Mouse (Mus musculus) adrenal gland, postnatal 10 days (tissue): ENCODE results near the gene 1700018B08Rik. TPM values are rescaled to one million over a fixed set of nuclear protein-coding genes. Genes with fewer than 3 reads are reported as not detected.

Experiments used
- DNase-seq: peaks from one replicate; pipeline ENCODE4 v3.0.0; 2021; ENCODE audit warnings: mixed read lengths
- total RNA-seq, 2 experiments: library from RNA; stranded (reverse); gene quantifications; 2 replicates each; pipeline ENCODE4 v1.2.3; 2021

Gene 1700018B08Rik
- total RNA-seq, 2 experiments from 2014 or later = not detected

DNA sequence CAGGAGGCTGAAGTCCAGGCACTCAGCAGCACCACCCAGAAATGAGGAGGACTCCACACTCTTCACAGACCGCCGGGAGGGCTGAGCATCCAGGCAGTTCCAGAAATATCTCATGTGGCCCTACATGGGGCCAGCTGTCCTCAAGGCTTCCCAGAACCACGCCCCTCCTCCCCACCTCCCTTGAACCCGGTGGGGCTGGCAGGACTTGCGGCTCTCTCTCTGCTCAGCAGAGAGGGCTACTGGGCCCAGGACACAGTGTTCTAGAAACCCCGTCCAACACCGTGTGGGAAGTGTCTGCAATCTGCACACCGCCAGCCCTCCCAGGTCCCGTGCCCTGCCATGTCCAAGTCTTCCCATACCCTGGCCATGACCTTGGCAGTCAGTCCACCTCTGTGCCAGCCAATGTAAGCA lies 18.8 kb upstream of the 1700018B08Rik start:
- peak; percentile 61 for DNase-seq

DNA sequence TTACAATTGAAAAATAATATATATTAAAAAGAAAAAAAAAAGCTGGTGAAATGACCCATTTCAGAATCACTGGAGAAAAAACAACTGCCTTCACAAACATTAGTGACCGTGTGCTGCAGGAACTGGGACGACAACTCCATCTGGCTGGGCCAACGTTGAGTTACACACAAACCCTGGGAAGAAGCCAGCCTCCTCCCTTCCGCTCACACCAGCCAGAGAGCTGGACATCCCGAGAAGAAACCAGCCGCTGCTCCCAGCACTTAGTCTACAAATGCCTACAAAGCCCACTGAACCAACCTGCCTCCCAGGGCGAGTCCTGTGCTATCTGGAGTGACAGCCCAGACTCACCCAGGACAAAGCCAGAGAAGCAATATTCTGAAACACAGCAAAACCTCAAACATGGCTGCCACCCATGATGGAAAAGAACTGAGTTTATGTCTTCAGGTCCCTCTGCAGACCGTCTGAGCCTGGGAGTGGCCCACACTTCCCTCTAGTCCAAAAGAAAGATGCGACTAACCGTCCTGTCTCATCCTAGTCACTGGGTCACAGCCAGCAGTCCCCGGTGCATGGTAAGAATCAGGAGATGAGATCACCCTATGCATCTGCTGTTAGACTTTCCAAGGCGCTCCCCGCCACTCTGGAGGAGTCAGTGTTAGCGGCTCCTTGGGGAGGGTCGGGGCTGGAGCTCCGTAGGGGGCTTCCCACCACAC lies 17.7 kb upstream of the 1700018B08Rik start:
- DNase-seq = peak; percentile 51

DNA sequence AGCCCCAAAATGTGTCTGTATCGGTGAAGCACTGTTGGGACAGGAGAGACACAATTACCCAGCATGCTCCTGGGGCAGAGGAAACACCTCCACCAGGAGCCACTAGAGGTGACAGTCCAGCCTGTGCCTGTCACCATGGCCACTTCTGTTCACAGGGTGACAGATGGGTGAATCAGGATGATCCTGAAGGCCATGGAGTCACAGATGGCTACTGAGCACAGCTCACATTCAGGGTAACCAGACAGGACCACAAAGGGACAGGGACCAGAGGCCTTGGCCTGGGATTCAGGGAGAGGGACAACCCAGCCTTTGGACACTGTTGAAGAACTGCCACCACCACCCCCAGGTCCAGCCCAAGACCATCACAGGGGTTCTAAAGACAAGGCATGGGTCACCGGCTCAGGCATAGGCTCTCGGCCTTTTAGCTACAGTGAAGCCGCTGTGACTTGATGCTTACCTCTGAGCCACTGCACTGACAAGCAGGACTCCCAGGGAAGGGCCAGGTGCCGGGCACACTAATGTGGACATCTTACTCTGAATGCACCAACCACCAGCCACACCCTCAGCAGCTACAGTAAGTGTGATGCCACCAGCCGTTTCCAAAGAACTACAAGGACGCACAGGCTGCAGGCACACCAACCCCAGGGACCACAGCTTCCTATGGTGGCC lies 16.4 kb upstream of the 1700018B08Rik start:
- DNase-seq = no peak

GRCm38 (mm10) chr8:121559801-121560200 lies 15.7 kb upstream of the 1700018B08Rik start:
- DNase-seq = no peak

DNA sequence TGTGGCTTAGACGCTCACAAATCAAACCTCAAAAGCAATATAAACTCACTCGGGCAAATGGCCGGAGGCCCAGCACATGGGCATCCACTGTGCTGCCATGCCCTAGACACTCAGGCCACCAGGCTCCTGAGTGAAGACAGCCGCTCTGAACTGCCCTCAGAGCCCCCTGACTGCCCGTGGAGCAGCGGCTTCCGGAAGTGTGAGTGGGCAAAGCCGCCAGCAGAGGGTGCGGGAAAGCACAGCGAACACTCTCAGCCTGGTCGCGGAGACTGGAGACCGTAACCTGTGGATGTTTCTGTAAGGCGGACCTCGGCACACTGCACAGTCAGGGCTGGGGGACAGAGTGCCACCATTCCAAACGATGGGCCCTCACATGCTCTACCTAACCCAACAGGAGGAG lies 14.4 kb upstream of the 1700018B08Rik start:
- no peak for DNase-seq

DNA sequence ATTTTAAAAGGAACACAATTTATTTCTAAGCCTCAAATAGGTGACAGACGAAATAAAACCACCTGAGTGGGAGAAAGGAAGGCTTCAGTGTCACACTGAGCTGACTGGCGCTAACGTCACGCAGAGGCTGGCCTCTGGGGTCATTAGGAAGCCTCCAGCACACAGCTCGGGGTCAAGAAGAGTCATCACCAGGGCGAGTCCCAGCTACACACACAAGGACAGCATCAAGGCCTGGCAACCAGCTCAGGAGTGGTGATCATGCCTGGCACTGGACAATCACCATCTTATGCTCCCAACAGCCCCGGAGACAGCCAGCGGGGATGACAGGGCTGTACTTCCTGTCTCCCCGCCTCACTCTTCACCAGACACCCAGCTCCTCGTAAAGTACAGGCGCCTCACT lies 13.6 kb upstream of the 1700018B08Rik start:
- DNase-seq = no peak

- DNase-seq = no peak
Observed at GRCm38 (mm10) chr8:121553831-121554475, 9.8 kb upstream of the 1700018B08Rik start.

- DNase-seq = no peak
Observed at GRCm38 (mm10) chr8:121552506-121552905, 8.4 kb upstream of the 1700018B08Rik start.

- DNase-seq = no peak
Observed at GRCm38 (mm10) chr8:121551065-121551985, 7.2 kb upstream of the 1700018B08Rik start.

DNA sequence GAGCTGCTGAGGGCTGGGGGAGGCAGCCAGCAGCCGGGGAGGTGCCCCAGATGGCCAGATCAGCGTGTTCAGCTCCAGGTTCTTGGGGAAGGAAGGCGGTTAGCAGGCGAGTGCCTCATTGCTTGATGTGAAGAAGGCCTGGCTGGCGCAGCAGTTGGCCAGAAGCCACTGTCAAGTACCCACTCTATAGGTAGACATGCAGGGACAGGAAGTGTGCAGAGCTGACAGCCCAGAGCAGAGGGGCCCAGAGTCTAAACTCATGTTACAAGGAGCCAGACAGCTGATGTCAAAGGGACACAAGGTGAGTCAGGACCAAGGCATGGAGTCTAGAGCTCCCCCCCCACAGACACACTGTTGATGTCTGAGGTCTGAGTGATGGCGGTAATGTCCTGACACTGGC lies 5.9 kb upstream of the 1700018B08Rik start:
- DNase-seq = no peak

GRCm38 (mm10) chr8:121547132-121547531 lies 3.0 kb upstream of the 1700018B08Rik start:
- peak; percentile 80 for DNase-seq

GRCm38 (mm10) chr8:121544936-121545335 lies 816 bp upstream of the 1700018B08Rik start:
- DNase-seq = no peak

DNA sequence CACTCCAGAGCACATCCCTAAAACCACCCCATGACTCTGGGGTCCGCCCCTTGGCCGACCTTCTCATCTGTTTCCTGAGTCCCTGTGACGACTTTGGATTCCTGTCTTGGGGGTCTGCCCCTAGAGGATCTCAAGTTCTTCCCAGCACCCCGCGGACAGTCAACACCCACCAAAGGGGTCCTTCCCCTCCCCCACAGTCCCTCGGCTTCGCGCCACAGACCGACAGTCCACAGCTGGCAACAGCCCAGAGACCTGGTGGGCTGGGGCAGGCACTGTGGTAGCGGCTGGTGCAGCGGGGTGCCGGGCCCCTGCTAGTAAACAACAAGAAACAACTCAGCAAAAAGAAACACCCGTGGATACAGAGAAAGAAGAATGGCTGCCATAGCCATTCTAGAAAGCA lies 1.2 kb downstream of the 1700018B08Rik start:
- DNase-seq = no peak

DNA sequence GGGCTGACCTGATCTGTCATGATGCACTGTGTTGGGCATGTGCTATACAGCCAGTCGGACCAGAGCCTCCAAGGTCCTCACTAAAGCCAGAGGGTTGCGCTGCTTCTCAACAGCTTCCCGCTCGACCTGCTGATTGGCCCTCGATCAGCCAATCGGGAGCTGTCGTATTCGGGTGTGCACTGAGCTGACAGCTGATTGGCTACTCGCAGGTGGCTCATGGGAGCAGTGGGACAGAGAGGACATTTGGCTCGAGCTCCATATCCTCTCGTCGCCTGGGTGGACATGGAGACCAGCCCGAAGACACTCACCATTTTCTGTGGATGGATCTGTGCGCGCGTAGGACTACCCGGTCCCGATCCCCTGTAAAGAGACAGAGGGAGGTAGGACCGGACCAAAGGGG lies 2.3 kb downstream of the 1700018B08Rik start:
- DNase-seq = no peak

DNA sequence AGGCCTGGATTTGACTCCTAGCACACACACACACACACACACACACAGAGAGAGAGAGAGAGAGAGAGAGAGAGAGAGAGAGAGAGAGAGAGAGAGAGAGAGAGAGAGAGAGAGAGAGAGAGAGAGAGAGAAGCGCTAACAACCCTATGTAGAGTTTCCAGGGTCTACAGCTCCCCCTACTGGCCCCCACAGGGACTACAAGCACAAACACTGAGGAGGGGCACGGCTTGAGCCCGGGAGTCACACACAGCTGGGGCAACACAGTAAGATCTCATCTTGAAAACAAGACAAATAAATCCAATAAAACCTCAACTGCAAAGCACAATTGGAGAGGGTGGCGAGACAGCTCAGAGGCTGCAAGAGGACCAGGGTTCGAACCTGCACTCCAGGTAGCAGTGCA lies 11.7 kb downstream of the 1700018B08Rik start:
- peak; percentile 57 for DNase-seq

- DNase-seq = no peak
Observed at GRCm38 (mm10) chr8:121530639-121531038, 13.5 kb downstream of the 1700018B08Rik start.

GRCm38 (mm10) chr8:121528790-121529189 lies 15.3 kb downstream of the 1700018B08Rik start:
- no peak for DNase-seq

- DNase-seq = no peak
Observed at GRCm38 (mm10) chr8:121527751-121528150, 16.4 kb downstream of the 1700018B08Rik start.

DNA sequence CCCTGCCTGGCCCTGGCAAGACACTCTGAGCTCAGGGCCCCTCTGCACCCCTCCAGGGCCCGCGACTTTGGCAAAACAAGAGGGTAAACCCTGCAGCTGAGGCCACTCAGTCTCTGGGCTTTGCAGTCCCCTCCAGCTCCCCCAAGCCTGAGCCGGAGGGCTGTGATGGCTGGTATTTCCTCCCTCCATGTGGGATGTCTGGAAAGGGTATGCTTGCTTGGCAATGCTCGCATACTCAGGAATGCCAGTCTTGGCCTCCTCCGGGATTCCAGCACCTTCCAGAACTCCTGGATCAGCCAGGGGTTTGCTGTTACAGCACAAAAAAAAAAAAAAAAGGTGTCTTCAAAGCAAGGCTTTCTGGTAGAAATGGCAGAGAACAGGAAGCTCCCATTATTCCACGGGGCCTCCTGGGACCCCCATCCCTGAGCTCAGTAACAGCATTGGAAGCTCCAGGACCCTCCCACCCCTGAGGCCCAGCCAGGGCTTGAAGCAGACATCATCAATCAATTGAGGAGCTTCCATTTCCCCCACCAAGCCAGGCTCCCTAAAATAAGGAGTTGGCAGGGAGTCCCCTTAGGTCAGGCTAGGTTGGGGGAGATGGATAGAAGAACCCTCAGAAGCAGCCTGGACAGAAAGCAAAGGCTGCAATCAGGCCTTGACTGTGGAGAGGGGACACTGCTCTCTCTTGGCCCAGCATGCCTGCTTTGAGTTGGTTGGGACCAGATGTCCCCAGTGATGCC lies 17.1 kb downstream of the 1700018B08Rik start:
- no peak for DNase-seq

DNA sequence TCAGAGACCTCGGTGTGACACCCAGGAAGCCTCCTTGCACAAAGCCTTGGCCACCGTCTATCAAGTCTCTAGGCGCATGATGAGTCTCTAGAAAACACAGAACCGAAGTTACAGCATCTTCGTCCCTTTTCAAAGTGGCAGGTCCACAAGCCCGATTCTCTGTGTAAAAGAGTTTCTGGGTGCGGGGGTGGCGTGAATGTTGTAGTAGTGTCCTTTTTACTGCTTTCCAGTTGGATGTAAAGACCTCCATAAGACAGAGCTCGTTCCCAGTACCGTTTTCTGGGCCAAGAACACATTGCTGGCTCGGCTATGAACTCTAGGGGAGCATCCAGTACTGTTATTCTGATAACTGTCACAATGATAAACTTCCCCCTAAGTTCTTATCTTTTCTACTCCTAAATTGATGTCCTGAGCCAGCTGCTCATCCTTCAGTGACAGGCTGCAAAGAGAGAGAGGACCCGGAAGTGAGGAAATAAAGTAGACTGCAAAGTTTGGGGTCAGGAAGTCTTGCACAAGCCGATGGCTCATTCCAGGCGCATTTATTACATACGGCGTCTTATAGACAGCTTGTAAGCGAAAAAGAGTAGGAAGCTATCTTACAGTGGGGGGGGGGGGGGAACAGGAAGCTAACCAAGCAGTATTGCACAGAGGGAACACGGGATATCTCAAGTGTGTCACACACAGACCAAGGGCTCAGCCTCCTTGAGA lies 18.9 kb downstream of the 1700018B08Rik start:
- DNase-seq = no peak

DNA sequence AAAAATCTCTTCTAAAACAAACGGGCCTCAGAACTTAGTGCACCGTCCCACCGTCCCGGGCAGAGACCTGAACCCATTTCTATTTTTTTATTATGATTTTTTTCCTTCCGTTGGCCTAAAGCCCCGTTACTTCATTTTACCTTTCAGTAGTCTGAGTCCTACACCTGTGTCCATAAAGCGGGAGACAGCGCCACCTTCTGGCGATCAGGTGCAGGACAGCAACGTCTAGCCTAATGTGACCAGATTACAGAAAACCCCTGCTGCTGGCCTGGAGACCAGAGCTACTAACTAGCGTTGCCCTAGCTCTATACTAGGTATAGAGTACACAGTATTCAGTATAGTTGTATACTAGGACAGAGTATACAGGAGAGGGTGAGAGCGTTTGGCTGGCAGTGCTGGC lies 30.7 kb downstream of the 1700018B08Rik start:
- DNase-seq = peak; percentile 91
